Mouse (Mus musculus) R1 (cell line): Measurements from ENCODE around the gene Fgfr2.

Source experiments
- DNase-seq: peaks from one replicate; pipeline ENCODE4 v3.0.0-alpha.2; 2018; ENCODE audit warnings: low read depth, low spot score

Fgfr2 gene

DNA sequence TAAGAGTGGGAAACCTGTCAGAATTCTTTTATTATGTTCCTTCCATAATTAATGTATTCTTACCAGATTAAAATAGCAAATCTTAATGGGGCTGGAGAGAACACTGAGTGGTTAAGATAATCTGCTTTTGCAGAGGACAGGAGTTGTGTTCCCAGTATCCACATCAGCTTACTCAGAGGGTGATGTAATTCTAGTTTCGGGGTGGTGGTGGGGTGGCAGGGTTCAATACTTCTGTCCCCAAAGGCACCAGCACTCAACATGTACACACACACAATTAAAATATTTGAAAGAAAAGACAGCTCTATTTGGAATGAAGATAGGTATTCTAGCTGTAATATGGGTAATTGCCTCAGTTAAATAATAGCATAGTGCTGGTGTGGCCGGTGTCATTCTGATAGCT is 182.6 kb downstream of the Fgfr2 start:
- DNase-seq, result no peak

DNA sequence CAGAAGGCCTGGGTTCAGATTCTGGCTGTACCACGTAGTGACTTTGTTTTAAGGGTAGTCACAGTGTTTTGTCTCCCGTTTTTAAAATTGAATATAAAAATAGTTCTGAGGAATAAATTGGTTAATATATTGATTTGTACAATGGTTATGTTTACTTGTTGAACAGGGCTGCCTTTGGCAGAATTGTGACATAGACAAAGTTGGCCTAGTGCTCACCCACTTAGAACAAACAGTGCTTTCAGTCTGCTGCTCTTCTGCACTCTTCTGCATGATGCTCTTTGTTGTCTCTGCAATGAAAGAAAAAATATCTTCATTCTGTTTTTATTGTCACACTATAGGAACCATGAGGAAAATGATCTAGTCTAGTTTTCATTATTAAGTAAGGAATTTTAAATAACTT is 184.0 kb downstream of the Fgfr2 start:
- DNase-seq, result no peak

DNA sequence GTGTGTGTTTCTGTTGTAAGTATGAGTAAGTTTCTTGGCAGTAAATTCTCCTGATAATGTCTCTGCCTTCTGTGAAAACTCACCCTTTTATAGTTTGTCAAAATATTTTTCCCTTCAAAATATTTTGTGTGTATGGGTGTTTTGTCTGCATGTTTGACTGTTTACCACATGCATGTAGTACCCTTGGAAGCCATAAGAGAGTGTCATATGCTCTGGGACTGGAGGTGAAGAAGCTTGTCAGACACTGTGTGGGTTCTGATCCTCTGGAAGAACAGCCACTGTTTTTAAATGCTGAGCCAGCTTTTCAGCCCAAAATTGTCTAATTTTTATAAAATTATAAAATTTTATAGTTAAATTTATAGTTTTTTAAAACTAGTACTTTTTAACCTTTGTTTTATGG is 188.4 kb downstream of the Fgfr2 start:
- DNase-seq, result no peak

DNA sequence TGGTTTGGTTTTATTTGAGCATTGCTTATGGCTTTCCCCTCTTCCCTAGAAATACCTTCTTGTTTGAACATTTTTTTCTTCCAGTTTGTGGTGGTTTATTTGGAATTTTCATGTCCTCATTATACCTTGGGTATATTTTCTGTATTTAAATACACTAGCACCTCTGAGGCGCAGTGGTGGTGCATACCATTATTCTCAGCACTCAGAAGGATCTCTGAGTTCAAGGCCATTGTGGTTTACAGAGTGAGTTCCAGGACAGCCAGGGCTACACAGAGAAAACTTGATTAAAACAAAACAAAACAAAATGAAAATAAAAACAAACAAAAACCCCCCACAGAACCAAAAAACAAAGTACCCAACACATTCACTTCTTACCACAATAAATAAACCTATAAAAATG is 189.8 kb downstream of the Fgfr2 start:
- no peak for DNase-seq

DNA sequence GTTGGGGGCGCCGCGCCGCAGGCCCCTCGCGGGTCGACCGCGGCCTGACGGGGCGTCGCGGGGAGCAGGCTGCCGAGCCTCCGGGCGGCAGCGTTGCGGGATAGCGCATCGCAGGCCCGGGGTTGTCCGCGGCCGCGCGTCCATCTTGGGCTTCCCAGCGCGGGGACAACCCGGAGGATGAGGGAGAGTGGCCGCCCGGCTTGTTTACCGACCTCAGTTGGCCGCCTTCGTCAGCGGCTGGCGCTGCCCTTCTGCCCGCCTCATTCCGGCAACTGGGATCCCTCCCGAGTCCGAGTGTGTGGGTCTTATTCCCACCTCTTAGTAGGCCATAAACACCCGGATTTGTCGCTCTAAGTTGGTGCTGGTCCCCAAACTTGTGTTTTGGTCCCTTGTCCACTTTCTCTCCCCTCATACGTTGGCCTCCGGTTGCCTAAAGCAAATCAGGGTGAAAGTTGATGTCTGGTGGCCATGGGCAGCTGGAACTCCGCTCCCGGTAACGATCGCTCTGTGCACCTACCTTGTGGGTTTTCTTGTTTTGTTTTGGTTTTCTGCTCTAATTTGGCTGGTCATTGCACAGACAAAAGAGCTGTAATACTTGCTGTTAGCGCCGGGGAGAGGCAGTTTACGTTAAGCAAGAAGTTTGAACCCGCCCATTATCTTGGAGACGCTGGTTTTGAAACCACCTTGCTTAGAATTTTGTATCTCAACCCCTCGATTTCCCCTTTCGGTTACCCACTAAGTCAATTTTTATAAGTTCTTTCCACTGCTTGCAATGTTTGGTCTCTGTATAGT is 191.4 kb downstream of the Fgfr2 start:
- peak; percentile 58 for DNase-seq

DNA sequence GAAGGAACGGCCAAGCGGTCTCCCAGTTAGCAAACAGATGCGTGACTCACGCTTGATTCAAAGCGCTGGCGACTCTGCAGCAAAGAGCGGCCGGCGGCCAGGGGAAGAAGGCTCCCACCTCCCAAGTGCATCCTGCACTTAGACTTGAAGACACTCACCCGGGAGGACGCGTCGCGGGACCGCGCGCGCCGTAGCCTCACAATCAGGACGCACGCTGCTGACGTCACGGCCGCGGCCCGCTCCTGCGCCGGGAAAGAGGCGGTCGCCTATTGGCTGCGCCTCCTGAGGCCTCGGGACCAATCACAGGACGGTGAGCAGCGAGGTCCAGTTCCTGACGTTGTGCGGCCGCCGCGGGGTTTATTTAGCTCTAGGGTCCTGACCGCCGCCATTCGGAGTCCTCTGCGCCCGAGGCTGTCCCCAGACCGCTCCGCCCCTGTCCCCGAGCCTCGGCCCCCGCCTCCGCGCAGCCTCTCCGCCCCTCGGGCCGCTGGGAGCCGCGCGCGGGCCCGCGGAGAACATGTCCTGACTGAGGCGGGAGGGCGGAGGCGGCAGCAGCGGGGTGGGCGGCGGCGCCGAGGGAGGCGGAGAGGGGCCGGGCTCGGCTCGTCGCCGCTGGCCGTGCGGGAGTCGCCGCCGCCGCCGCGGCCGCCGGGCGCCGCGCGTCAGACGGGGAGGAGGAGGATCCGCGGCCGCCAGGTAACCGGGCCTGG is 192.1 kb downstream of the Fgfr2 start, which contains the start of gene Zranb1:
Gene Zranb1 (plus strand): TSS at position 293 of the 710 bp plus-strand sequence.
- peak; percentile 97 for DNase-seq

DNA sequence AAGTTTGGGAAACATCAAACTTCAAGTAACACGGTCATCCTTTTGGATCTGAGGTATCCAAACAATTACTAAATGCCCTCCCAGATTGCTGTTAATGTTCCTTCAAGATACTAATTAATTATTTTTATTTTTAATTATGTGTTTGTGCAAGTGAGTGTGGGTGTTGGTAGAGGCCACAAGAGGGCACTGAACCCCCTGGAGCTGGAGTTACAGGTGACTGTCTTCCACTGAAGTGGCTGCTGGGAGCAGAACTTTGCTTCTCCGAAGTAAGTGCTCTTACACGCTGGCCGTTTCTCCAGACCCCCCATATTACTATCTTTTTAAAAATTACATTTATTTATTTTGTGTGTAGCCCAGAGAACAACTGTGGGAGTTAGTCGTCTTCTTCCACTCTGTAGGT is 193.1 kb downstream of the Fgfr2 start:
- peak; percentile 65 for DNase-seq

DNA sequence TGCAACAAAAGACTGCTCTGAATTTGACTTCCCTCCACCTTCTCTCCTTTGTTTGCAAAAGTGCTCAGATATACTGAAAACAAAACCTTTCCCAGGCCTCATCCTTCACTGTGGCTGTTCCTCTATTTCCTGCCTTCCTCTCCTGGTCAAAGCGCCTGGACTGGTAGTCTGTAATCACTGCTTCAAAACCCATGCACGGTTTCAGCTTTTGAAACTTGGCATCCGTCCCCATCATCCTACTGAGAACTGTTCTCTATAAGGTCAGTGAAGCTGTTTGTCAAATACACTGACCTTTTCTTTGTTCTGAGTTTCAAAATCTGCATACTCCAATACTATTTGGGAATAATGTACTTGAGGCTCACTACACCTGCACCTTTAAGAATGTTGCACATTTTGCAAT is 195.9 kb downstream of the Fgfr2 start:
- DNase-seq, result no peak

DNA sequence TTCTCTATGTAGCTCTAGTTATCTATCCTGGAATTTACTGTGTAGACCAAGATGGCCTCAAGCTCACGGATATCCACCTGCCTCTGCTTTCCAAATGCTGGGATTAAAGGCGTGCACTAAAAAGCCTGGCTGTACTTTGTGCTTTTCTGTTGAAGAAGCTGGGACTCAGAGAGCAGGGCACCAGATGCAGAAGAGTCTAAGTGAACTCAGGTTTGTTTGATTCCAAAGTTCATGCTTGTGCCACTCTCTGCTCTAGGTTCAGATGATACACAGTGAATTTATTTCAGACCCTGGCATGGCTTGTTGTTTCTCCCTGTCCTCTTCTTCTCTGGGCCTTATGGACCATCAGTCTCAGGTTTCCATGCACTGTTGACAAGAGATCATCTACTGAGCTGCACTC is 197.9 kb downstream of the Fgfr2 start:
- DNase-seq, result no peak

DNA sequence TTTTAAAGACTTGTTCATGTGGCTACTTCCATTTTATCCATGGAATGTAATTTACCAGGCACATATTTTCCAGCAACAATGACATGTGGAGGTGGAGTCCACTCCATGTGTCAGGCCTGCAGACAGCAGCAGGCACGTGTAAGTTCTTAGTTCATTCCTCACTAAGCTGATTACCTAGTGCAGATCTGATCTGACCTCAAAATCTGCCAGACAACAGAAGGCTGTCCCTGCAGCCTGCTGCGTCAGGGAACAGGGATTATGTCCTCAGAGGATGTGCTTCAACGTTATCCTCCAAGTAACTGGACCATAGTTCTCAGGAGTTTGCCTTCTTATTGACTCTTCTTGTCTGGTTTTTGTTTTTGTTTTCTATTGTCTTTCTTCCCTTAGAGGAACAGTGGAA is 201.2 kb downstream of the Fgfr2 start:
- DNase-seq, result no peak

DNA sequence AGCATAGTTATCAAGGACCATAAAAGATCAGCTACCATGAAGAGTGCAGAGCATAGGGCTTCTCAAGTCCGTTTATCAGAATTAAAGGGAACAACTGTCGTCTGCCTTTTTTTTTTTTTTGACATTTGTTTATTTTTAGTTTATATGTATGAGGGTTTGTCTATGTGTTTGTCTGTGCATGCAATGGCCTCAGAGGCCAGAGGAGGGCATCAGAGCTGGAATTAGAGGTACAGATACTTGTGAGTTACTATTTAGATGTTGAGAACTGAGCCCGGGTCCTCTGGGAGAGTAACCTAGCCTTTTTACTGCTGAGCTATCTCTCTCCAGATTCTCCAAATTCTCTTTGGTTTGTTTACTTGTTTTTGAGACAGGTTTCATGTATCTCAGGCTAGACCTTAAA is 219.4 kb downstream of the Fgfr2 start:
- DNase-seq, result peak; percentile 41

DNA sequence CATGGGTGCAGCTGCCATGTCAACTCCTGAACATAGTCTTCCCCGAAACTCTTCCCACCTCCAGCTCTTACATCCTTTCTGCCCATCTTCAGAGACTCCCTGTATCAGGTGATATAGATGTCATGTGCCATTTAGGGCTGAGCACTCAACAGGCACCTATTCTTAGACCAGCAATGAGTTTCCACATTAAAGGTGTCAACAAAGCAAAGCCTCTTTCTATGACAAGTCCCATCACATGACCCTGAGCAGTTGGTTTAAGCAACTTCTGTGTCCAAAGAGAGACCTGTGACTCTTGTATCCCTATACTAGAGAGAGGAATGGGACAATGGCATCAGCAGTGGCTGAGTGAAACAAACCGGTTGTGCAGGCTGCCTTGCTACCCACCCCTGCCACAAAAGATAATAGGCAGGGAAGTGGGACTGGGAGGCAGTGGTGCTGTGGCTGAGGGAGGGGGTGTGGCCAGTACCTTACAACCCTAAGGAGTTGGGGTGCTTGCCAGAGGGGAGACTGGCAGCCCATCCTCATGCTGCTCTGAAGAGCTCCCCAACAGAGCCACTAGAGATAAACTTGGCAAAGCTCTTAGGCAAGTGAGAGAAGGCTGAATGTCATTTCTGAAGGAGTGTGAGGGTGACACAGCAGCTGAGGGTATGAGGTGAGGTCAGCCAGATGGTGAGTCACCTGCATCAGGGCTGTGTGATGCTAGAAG is 222.2 kb downstream of the Fgfr2 start:
- no peak for DNase-seq

DNA sequence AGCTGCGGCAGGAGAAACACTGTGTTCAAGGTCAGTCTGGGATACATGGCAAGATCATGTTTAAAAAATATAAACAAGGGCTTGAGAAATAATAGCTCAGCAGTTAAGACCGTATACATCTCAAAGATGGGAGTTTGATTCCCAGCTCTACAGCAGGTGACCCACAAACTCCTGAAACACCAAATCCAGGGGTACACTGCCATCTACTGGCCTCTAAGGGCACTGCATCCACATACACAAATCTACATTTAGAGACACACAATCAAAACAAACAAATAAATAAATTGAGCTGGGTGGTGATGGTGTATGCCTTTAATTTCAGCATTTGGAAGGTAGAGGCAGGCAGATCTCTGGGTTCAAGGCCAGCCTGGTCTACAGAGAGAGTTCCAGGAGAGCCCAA is 224.9 kb downstream of the Fgfr2 start:
- DNase-seq, result peak; percentile 77

DNA sequence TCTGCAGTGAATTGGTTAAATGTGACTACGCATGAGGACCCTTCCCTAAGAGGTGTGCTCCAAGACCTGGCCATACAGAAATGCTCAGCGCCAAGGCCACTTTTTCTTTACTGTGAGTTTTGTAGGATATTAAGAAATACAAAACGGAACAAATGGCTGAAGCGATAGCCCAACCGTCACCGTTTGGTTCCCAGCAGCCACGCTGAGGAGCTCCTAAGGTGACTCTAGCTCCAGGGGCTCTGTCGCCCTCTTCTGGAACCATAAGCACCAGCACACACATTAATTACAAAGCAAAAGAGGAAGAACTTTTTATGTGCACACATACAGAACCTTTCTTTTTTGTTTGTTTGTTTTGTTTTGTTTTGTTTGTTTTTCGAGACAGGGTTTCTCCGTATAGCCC is 225.9 kb downstream of the Fgfr2 start:
- peak; percentile 85 for DNase-seq

DNA sequence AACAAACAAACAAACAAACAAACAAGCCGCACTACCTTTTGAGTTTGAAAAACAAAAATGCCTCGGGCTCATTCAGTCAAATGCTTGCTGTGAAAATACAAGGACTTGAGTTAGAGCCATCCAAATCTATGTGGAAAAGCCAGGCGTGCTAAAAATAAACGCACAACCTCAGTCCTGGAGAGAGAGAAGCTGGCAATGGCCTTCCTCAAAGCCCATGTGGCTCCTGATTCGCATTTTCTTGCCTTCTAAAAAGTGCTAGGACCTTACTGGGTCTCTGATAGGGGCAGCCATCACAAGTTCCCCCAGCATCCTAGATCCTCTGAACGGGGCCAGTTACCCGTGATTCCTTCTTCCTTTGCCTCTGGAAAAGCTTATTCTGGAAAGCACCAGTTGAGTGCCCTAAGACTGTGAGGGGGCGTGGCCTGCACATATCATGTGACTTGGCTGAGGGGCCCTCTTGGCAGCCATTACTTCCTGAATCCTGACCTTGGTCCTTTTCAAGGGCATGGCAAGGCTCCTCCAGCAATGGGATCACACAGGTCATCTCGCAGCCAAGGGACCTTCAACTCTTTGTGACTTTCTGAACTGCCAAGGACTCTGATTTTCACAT is 226.8 kb downstream of the Fgfr2 start:
- peak; percentile 90 for DNase-seq

DNA sequence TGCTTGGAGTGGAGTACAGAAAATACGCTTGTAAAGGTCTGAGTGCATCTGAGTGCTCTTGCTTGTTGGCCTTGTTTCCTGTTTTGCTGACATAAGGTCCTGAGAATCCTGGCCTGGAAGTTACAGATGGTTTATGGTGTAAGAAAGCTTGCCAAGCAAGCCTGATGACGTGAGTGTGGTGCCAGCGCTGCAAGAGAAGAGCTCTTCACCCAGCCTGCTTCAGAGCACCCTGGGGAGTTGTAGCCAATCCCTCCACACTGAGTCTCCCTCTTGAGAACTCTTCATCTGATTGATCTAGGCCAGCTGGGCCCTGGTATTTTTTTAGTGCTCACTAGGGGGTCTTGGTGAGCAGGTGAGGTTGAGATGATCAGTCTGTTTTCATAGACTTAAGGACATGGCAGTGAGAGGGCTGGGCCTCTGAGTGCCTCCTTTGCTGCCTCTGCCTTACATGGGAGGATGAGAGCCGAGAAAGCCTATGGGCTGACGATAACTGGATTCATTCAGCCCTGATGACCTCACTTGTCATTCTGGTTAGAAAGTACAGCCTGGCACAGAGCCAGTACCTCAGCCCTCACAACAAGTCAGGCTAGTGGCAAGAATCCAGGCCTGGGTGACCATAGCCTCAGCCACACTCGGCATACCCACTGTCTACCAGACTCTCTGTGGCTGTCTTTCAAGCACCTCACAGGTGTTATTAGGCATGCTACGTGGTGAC is 228.2 kb downstream of the Fgfr2 start:
- DNase-seq, result no peak

DNA sequence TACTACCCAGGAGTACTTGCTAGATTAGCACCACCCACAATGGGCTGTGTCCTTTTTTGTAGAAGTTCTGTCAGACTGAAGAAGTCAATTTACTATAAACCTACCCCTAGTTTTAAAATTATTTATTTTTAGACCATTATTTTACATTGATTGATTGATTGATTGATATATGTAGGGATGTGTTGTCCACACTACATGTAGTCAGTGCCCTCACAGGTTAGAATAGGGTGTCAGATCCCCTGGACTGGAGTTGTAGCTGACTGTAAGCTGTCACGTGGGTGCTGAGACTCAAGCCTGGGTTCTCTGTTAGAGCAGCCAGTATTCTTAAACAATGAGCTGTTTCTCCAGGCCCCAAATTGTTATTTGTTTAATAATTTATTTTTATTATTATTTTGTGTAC is 229.8 kb downstream of the Fgfr2 start:
- DNase-seq, result no peak

DNA sequence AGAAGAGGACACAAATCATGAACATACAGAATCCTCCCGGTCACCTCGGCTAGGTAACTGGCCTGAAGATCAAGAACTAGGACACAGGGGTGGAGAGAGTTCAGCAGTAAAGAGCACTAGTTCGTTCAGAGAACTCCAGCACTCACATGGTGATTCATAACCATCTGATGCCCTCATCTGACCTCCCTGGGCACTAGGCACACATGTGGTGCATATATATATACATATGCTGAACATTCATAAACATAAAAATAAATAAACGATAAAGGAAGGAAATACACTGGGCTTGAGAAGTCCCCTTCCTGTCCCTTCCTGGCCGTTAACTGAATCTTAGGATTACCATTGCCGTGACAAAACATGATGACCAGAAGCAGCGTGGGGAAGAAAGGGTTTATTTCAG is 230.3 kb downstream of the Fgfr2 start:
- DNase-seq, result no peak

DNA sequence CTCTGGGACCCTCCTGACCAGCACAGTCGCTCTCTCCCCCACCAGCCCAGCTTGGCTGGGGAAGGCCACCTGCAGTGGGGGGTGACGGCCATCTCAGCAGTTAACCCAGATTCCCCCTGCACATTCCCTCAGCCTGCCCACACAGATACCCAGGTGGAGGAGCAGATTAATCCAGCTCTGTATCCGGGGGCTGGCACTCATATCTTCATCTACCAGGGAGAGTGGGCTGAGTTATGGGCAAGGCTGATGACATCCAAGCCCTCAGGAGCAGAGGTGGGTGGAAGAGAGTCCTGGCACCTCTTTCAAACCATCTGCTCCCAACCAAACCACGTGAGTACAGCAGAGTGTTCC is 230.9 kb downstream of the Fgfr2 start:
- no peak for DNase-seq

DNA sequence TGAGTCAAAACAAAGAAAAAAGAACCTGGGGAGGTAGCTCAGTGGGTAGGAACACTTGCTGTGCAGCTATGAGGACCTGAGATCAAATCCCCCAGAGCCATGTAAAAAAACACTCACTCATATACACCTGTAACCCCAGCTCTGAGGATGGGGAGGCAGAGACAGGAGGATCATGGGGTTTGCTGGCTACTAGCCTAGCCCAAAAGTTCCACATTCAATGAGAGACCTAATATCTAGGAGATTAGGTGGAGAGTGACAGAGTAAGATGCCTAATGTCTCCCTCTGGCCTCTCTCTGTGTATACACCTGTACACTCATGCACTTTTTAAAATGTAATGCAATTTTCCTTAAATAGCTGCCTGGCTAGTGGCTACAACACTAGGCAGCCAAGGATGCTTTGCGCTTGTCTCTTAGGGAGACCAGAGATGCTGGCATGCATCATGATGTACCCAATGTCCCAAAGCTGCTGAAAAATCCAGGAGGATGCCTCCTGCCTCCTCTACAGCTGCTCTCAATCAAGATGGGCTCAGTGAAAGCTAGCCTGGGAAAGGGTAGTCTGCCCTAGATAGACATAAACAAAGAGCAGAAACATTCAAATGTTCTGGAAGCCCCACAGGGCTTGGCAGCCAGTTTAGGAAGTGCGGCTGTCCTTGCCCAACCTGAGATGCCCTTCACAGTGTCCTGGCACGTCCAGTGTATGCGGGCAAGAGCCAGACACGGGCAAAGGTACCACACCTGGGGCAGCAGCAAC is 231.4 kb downstream of the Fgfr2 start:
- DNase-seq, result no peak

DNA sequence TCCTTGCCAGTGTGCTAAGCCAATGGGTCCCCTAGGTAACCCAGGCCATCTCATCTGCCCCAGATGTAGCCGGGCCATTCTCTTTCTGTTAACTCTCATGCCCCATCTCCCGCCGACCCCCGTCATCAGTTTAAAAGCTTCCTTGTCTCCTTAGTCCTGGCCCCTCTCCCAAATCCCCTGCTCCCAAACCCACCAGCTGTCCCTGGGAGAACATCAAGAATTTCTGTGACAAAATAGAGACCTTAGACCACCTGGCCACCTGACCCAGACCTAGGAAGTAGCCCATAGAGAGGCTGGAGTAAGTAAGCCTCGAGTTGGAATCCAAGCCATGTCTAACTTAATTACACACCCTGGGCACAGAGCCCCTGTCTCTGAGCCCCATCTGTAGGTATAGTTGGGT is 232.9 kb downstream of the Fgfr2 start:
- no peak for DNase-seq
